Mouse (Mus musculus) T-helper 1 cell (primary cell): ENCODE data around the gene Syk.

Experiments
- in situ Hi-C: fragments of 300-600 bp; cut with MboI, MseI; formaldehyde crosslinking; loops from one replicate; pipeline ENCODE4 v1.15.1; 2025; ENCODE audit warnings: high pct_unique_total_duplicates

The Syk gene

DNA sequence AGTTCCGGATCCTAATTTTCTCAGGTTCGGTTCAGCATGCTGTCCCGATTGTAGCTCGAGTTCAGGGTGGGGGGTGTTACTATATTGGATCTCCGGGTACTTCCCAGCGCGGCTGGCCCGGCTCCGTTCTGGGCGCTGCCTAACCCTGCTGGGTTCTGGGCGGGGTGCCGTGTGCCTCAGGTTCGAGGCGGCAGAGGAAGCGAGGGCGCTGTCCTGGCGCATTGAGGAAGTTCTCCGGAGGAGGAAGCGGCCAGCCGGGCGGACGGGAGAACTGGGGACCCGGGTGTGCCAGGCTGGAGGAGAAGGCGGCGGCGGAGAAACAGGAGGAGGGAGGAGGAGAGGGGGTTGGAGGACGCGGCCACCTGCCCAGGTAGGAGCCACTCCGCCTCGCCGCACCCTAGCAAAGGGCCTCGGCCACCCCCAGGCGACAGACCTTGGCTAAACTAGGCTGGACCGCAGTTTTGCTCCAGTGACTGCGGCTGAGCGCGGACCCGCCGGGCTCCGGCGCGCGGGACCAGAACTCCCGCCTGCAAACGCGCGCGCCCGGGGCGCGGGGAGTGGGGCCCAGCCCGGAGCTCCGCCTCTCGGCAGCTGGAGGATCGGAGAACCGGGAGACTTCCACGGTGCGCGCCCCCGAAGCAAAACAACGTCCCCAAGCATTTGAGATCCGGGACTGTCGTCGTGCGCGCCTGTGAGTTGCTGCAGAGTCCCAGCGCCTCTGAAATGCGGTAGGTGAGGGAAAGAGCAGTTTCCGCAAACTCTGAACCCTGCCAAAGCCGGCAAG lies at the start of gene Syk:
Gene Syk, plus strand, starts transcription at position 296 of the 784 bp plus-strand sequence.
- in situ Hi-C loops = no loop called here

DNA sequence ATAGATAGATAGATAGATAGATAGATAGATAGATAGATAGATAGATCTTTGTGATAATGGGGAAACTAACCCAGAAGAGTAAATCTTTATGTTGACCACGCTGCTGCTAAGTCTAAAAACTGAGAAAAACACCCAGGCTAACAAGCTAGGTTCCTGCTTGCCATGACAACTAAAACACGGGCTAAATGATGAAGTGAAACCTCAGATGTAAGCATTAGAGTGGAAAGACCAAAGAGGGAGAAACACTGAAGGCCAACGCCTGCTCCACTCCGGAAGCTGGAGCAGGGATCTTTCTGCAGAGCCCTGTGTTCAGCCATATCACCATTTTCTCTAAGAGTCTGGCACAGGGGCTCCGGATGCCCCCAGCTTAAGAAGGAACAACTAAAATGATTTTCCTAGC lies 49.3 kb upstream of the Syk start:
- in situ Hi-C loops = loop anchor here (10.0 kb wide), 1 partner anchor 699 kb away; no protein-coding TSS in a partner anchor

DNA sequence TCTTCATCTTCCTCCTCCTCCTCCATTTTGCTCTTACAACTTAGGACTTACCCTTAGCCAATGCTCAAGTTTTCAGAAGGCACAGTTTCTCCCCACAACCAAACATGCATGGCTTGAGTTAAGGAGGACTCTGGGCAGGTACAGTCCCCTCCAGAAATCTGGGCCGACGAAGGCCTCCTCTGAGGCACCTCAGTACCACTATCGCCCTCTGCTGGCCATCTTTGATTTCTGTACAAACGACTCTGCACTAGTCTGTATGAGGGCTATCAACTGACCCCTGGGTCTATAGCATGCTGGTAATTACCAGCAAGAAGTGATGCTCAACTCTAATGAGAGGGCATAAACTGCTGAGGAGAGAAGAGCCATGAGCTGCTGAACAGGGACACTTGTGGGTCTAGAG lies 47.4 kb upstream of the Syk start:
- in situ Hi-C loops = loop anchor here (5.0 to 10.0 kb wide), 3 partner anchors 92 to 701 kb away; no protein-coding TSS in a partner anchor

DNA sequence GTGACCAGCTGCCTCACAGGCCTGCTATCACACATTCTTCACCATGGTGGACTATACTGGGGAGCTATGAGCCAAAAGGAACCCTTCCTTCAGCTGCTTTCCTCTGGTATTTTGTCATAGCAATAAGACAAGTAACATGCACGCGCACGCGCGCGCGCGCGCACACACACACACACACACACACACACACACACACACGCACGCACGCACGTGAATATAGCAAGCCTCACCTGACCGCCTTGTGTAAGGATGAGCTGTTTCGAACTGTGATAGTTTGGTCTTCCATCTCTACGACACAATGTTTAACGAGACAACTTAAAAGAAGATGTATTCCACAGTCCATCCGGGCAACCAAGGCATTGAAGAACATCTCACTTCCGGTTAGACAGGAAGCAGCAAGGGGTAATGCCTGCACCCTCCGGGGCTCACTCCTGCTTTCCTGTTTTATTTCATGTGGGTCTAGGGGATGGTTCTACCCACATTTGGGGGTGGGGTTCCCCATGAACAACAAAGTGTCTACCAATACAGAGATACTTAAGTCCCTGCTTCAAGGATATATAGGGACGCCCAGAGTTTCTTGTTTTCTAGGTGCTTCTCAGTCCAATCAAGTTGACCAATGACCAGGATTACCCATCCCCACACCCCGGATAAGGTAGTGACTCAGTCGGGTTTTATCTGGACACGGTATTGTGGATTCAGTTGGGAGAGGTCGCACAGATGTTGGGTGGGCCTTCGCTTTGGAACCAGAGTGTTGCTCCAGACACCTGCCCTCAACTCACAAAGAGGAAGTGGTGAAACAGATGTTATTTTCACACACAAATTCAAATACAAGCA lies 45.0 kb upstream of the Syk start:
- in situ Hi-C loops = loop anchor here (5.0 to 10.0 kb wide), 3 partner anchors 89 to 703 kb away; no protein-coding TSS in a partner anchor

DNA sequence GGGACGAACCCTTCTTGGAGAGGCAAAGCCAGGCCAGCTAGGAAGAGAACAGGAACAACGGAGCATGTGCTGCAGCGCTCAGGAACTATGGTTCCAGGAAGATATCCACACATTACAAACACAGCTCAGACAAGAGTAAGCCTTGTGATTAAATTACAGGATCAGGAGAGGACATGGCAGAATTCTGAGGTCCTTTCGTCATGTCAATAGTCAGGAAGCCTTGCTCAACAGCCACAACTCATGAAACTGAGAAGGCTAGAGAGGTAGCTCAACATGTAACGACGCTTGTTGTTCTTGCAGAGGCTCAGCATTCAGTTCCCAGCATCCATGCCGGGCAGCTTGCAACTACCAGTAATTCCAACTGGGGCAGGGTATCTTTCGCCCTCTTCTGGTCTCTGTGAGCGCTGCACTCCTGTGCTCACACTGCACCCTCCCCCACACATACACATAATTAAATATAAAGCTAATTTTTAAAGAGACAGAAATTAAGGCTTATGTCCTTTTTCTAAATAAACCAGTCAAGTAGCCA lies 44.3 kb upstream of the Syk start:
- in situ Hi-C loops = loop anchor here (5.0 to 10.0 kb wide), 3 partner anchors 89 to 704 kb away; no protein-coding TSS in a partner anchor

DNA sequence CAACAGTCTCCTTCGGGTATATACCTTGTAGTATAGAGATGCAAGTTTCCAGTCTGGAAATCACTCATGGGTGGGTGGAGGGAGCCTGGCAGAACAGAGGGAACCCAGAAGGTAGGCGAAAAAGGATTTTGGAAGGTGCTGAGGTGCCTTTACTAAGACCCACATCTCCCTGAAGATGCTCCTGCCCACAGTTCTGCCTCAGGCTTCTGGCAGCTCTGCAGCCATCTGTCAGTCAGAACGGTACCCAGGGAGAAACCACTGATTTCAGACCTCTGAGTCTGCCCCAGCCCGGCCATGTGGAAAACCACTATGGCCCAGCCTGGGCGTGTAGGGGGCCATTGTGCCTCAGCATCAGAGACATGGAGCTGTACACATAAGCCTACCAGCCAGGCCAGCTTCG lies 43.5 kb upstream of the Syk start:
- in situ Hi-C loops = loop anchor here (5.0 to 10.0 kb wide), 3 partner anchors 88 to 705 kb away; no protein-coding TSS in a partner anchor

DNA sequence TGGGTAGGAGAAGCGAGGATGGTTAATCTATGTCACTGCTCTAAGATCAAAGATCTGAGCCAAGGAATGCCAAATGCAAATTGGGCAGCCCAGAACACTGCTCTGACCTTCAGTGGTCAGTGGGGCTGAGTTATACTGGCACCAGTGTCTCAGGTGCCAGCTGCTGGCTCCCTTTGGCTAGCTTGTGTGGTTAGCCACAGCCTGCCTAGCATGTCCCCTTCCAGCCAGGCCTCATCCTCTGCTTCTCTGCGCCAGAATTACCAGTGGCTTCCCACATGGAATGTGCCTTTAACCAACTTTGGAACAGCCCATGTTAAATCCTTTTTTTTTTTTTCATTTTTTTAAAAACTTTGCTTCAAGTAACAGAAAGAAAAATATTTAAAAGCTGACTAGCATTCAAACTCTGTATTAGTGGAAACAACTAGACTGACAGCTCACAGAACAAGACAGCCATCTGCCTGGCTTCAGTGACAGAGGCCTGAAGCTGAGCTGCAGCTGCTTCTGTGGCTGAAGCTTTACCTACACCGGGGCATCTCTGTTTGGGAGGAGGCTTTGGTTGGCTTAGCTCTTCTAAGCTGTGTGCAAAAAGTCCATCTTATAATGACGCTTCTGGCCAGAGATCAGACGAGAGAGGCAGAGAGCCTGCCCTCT lies 41.5 kb upstream of the Syk start:
- in situ Hi-C loops = no loop called here

DNA sequence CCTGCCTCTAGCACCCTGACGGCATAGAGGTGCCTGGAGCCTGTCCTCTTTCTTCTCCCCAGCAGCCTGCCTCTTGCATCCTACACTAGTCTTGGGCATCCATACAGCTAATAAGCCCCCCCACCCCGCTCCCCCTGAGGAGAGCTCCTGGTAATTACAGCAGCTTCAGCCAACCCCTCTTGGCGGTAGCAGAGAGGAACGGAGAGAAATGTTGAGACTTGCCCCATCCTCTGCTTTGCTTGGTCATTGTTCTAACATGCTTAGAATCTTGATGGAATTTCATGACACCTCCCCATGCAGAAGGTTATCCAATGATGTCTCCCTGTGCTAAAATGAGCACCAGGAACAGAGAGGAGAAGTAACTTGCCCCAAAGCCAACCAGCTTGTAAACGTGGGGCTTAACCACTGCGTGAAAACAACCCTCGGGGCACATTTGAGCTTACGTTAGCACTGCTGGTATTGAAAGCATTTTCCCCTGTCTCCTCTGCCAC lies 40.9 kb upstream of the Syk start:
- in situ Hi-C loops = no loop called here

DNA sequence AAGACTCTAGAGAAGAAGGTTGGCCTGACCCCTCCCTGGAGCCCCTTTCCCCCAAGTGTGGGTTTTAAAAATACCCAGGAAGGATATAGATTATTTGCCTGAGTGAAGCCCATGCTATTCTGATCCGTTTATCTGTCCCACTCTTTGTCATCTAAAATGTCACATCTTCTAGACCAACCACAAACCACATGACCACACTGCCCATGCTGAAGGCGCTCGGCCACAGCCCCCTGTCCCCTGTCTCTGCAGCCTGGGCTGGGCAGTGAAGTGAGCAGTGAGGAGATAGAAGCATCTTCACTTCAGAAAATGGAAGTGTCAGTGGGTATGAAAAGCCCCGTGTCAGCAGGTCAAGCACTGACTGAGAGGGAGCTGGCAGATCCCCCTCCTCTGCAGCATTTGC lies 40.3 kb upstream of the Syk start:
- in situ Hi-C loops = no loop called here

DNA sequence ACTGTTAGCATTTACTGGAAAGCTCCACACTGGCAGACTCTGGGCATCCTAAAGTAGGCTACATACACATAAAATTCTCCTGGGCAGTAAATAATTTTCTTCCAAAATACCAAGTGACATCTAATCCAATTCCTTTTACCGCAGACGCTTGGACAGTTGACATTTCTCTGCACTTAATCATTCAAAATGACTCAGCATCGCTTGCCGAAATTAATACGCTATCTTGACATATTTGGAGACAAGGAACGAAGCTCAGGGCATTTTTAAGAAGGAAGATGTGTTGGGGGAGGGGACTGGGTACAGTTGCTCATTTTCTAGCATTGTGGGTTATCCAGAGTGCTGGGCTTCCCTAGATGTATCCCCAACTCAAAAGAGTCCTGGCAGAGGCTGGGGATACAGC lies 36.7 kb upstream of the Syk start:
- in situ Hi-C loops = no loop called here

GRCm38 (mm10) chr13:52550690-52551193 lies 32.2 kb upstream of the Syk start:
- in situ Hi-C loops = no loop called here

DNA sequence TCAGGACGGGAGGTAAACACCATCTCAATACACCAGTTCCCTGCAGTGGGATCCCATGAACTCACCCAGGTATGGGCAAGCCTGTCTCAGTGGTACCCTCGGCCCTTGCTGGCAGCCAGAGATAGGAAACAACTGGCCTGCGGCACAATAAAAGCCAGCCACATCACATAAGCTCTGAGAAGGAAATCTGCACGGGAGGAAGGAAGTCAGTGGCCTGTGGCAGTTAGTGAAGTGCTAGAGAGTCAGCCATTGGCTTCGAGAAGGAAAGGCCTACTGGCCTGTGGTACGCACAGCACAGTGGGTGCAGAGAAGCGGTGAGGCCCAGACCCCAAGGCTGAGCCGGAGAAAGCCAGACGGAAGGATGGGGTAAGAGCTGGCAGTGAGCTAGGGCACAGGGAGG lies 31.7 kb upstream of the Syk start:
- in situ Hi-C loops = no loop called here

DNA sequence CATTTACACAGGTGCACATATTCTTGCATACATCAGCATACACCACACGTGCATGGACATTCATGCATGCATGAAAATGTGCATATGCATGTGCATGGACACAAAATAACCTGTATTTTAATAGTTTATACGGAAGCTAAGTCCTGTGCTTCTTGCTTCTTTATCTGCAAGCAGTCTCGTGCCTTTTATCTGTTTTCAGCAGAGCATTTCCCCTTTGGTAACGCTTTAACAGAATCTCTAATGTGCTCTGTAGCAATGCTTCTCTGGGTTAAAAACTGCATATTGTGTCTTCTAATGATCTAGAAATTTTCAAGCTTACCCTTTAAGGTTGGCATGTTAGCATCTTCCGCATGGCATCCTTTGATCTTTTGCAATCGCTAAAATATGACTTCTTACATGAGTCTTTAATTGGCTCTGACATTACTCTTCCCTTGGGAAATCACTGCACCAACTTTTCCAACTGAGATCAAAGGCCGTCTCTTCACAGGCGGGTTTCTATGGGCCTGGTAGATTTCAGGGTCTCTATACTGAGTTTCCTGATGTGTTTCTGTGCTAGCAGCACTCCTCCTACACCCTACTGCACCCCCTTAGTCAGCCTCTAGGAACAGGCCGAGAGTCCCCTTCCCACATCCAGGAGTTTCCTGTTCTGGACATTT lies 30.0 kb upstream of the Syk start:
- in situ Hi-C loops = no loop called here

- in situ Hi-C loops = no loop called here
Observed at GRCm38 (mm10) chr13:52554722-52555121, 28.3 kb upstream of the Syk start.

DNA sequence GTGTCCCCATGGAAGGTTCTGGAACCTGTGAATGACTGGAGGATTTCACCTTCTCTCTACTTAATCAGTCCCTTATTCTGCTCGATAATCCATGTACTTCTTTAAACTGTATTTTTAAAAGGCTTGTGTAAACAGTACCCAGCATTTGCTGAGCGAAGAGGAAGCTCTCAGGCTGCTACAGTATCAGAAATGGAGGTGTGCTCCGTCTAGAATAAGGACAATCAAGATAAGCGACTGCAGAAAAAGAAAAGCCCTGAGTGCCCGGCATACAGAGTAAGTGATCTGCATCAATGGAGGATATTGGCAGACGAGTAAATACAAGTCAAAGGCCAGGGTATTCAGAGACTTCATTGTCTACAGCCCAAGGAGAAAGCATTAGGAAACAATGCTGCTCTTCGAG lies 25.6 kb upstream of the Syk start:
- in situ Hi-C loops = no loop called here

DNA sequence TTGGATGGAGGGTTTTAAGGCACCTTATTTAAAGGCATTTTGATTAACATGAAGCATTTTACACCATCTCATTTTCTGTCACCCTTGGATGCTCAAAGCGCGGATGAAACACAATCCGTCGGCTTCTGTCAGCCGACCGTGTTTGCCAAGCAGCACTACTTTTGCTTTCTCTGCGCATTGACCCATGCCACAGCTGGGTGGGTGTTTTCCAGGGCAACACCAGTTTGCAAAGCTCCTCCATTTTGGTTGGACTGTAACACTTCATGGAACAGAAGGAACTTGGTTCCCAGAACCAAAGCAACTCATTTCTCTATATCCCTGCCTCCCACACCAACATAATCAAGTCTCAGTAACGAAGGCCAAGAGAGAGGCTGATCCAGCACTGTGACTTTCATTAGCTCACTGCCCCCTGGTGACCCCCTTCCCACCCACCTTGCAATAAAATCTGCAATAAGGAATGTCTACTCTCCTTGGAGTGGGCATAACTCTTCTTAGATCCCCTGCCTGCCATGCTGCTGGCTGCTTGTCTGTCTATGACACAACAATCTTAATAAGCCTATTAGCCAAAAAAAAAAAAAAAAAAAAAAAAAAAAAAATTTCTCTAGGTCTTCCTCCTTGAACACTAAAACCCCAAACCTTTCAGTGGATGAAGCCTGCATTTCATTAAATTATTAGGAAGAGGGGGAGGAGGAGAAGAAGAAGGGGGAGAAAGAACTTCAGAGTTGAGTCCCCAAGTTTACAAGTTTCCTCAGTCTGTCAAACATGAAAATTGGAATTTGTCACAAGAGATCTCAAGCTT lies 21.4 kb upstream of the Syk start:
- in situ Hi-C loops = no loop called here

- in situ Hi-C loops = no loop called here
Observed at GRCm38 (mm10) chr13:52562166-52562571, 20.8 kb upstream of the Syk start.

DNA sequence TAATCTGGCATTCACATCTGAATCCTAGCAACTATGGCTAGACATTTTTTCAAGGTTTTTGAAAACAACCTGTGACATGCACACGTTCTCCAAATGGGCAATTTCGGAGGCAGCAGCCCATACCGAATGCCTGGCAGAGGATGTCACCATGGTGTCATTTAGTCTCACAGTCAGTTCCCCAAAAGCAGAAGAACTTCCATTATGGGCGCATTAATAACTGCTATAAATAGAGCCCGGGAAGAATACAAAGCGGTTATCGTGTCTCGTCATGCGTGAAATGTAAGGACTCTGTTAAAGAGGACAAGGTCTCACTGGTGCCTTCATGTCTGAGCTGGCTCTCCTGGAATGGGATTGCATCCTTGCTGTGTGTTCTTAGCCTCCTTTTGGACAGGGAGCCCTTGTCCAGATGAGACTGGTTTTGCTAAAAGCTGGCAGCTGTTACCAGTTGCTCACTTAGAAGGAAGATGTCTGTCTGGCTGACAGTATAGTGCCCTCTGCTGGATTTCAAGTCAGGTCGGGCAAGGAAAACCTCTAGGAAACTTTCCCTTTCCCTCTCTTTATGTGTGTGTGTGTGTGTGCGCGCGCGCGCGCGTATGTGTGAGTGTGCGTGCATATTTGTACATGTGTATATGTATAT lies 17.8 kb upstream of the Syk start:
- in situ Hi-C loops = no loop called here

DNA sequence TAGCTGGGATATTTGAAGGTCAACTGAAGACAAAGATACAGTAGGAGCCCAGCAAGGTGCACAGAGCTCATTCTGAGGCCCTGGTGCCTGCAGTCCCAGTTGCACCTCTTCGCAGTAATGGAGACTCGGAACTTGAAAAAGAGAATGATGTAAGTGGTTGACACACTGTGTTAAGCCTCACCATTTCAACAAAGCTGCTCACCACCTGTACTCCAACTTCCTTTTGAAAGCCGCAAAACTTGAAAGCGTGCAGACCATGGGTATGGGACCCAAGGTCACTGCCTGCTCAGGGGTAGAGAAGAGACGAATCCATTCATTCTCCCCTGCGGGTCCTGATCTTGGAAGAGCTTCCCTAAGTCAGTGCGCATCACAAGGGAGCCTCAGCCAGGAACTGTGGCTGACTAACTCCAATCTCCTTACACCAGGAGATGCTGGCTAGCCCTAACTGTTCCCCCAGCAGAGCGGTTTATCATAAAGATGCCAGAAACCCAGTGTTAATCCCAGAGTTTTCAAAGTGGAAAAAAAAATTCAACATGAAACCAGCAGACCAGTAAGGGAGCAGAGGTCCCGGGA lies 16.7 kb upstream of the Syk start:
- in situ Hi-C loops = no loop called here
